Mouse (Mus musculus) liver, embryonic 14 days (tissue): Measurements from ENCODE around the gene Mchr1. TPM values are rescaled to one million over a fixed set of nuclear protein-coding genes. Genes with fewer than 3 reads are reported as not detected.

Experiments used
- polyA plus RNA-seq: library from polyadenylated mRNA; depleted of rRNA; stranded (reverse); fragments of >200 nt; gene quantifications from 2 replicates; pipeline ENCODE4 v1.2.3, GENCODE M21; 2012; rRNA removed

Mchr1 gene
- polyA plus RNA-seq, result 0.08 TPM in 1 of 2 replicates, not detected in the other

DNA sequence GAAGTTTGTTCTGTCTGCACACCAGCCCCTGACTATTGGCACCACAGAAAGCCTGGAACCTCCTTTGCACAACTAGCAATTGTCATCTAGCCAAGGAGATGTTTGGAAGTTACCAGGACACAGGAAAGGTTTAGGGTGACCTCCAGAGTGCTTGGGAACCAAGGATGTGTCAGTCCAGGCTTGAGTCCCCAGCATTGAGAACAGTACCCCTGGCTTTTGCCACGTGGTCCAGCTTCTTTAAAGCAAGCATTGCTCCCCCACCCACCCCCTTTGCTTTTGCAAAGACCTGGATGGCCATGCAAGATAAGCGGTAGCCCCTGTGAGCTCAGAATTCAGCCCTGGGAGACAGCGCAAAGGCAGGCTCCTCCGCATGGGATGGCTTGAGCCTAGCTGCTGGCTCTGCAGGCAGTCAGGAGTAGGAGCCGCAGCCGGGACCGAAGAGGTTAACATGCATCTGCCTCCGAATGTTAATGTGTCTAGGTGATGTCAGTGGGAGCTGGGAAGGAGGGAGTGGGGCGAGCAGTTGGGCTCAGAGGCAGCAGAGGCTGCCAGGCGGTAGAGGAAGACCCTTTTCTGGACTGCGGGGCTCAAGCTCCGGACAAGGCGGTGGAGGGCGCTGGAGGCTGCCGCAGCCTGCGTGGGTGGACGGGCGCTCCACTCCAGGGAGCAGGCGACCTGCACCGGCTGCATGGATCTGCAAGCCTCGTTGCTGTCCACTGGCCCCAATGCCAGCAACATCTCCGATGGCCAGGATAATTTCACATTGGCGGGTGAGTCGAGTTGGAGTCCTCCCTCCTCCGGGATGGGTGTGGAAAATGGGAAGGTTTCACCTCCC, at the start of gene Mchr1:
Mchr1 (plus strand) TSS at position 414 of the 835 bp plus-strand sequence.

DNA sequence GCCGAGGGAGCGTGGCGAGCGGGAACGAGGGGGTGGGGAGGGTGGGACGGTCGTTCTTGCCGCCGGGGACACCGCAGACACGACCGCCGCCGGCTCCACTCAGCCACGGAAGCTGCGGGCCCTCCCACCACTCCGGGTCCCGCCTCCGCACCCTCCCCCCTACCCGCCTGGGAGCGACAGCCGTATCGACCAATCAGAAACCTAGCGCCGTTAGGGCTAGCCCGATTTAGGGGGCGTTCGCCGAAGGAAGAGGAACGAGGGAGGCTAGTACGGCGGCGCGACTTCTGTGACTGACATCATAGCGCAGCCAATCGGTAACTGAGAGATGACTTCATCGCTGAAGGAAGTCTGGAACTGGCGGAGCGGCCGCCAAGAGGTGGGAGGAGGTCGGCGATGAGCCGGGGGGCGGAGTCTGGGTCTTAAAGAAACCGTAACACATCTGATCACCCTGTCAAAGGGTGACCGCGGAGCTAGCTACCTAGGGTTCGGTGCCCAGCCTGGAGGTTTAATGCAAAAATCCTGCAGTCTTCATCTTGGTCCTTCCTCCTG, 44.6 kb upstream of the Mchr1 start, which contains the start of gene Mrtfa:
Mrtfa (minus strand) TSS at position 128 of the 549 bp plus-strand sequence.

Other genes with a start within 250 kb of the Mchr1 start
- 3.0 and 3.3 TPM in 2 replicates for gene Mrtfa, start 44.7 kb upstream of the Mchr1 start, polyA plus RNA-seq
- gene Slc25a17, start 125.3 kb downstream of the Mchr1 start, polyA plus RNA-seq, result 25.8 and 30.8 TPM in 2 replicates
- gene St13, start 164.6 kb downstream of the Mchr1 start, polyA plus RNA-seq, result 42.3 and 43.3 TPM in 2 replicates
- gene Xpnpep3, start 164.6 kb downstream of the Mchr1 start, polyA plus RNA-seq, result 3.3 TPM in 2 replicates
- gene Dnajb7, start 172.8 kb downstream of the Mchr1 start, polyA plus RNA-seq, result not detected in 2 replicates
- gene Rbx1, start 230.8 kb downstream of the Mchr1 start, polyA plus RNA-seq, result 79.8 and 84.7 TPM in 2 replicates